Mouse (Mus musculus): ENCODE measurements around the gene Ilk.

- no peak for TF ChIP-seq RCOR1 (conservative IDR thresholded peaks at IDR 0.05; ENCODE audit: low read depth, low read length)
- TF ChIP-seq CTCF (conservative IDR thresholded peaks at IDR 0.05 in 1 of 2, IDR thresholded peaks at IDR 0.05 in 1 of 2; ENCODE audit: low read depth in 2 of 2, low read length in 2 of 2), result no peak
- TF ChIP-seq GABPA (IDR thresholded peaks at IDR 0.05; ENCODE audit: insufficient replicate concordance, low read depth, low read length), result no peak
- TF ChIP-seq POLR2A (IDR thresholded peaks at IDR 0.05; ENCODE audit: low read depth, low read length), result peak; percentile 67
- TF ChIP-seq SMC3 (IDR thresholded peaks at IDR 0.05; ENCODE audit: low read depth, low read length), result no peak
- 0 out of 2 replicates have a peak, but pooled peaks have one; percentile 36 for TF ChIP-seq MYC (IDR thresholded peaks at IDR 0.05; ENCODE audit: low read depth, low read length)
Measured at GRCm38 (mm10) chr7:105751491-105752433, 15.4 kb downstream of the Ilk start, which contains the start of gene Tpp1.

Data from CH12.LX (cell line).